Mouse (Mus musculus) embryonic fibroblast, embryonic 13.5 days (primary cell): ENCODE measurements around the gene Tnxb.

Experiments
- CTCF ChIP-seq: IDR thresholded peaks from 2 replicates; pipeline ENCODE4 v1.5.1; 2011; ENCODE audit warnings: mild to moderate bottlenecking, control low read depth, low read length, moderate library complexity, borderline replicate concordance; ENCODE audit not compliant: insufficient read depth
- POLR2A ChIP-seq: IDR thresholded peaks from 2 replicates; pipeline ENCODE4 v1.6.1; 2011; ENCODE audit warnings: low read depth, mild to moderate bottlenecking, control low read depth, low read length, moderate library complexity

DNA sequence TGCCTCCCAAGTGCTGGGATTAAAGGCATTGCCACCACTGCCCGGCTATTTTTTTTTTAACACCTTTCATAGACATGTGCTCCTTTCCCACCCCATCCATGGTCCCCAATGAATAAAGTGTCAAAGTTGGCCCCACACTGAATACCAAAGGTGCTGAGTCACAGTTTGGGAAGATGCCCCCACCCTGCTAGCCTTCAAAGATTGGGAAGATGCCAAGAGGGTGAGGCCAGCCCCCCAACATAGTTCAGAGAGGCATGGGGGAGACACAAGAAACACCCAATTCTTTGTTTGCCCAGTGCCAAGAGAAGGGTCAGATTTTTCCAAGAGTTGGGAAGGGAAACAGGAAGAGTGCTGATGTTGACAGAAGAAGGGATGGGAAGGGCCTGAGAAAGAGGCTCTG, 7.9 kb upstream of the Tnxb start:
- no peak for TF ChIP-seq CTCF
- no peak for TF ChIP-seq POLR2A
